Mouse (Mus musculus) brain, embryonic 18.5 days (tissue): ENCODE measurements around the gene Awat1.

Experiments
- DNase-seq: peaks from one replicate; pipeline ENCODE4 v3.0.0-alpha.2; 2012; ENCODE audit warnings: low read depth, low spot score

The Awat1 gene

DNA sequence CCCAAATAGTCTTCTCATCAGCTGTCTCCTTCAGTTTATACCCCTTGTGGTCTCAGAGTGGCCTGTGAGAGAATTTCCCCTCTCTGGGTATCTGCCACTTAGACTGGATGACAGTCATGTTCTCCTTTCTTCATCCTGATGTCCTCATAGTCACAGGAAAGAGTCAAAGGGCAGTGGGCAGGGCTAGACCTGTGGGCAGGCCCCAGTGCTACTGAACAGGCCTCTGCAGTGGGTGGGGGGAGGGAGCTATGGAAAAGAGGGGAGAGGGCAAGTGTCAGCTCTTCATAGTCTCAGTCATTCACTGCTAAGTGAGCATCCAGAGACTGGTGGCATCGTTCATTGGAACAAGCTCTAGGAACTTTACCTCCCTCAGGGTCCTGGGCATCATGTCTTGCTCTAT lies at the start of gene Awat1:
Gene Awat1 (plus strand): TSS at position 301 of the 400 bp plus-strand sequence.
- DNase-seq, result no peak

DNA sequence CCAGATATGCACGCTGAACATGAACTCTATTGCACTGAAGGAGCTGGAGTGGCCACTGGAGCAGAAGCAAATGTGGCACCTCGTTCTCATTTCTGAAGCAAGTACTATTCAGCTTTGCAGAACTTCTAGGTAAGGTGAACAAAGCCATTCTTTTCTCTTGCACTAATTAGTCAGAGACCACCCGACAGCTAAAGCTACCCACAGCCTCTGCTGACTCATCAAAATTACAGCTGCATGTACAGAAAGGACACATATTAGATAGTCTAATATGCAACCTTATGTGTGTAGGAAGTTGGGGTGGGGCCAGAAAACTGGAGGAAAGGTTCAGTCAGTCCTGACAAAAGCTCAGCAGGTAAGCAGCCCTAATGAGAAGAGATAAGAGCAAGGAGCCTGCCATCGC lies 47.6 kb upstream of the Awat1 start, which contains the start of gene Dgat2l6:
Gene Dgat2l6 (plus strand): TSS at position 368 of the 400 bp plus-strand sequence.
- no peak for DNase-seq

DNA sequence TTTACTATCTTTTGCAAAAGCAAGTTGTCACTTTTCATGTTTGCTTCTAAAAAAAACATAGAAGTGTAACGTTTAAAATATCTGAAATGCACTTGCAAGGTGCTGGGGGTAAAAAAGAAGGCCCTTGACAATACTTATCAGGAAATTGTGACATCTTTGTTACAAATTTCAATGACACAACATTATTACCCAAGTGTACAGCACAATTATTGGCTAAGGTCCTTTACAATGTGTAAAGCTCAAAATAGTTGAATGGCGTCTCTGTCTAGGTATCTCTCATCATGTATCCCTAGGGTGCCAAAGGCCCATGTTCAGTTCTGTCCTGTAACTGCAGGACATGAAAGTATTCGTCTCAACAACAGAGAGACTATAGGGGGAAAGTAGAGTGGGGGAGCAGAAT lies 16.0 kb upstream of the Awat1 start:
- no peak for DNase-seq

DNA sequence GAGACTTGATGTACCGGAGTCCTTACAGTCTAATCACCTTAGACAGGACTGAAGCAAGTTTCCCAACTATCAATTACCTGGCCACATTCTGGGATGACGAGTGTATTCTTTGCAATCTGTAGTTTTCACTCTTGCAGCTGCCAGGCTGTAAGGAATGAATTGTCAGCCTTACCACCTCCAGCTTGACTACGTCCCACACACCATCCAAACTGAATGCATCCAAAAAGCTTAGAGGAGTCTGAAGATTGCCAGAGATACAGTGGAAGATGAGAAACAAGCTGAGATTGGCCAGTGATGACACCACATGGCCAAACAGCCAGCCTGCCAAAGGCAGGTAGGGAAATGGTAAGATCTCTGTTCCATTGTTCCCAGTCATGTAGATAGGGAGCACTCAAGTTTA lies 6.4 kb upstream of the Awat1 start:
- DNase-seq, result no peak

DNA sequence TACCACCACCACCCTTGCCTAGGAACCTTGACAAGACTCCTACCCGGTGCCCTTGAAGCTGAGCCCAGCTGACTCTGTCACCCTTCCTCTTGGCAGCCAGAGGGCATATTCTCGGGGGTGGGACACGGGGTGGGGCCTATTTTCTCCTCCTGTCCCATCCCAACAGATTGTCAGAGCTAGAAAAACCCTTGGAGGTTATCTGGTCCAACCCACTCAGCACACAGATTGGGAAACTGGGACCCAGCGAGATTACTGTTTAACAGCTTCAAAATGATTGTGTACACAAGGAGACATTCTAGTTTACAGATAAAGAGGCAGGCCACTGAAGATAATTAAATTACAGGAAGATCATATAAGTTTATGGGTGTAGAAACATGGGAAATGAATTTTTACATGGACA lies 22.7 kb downstream of the Awat1 start, which contains the start of gene P2ry4:
Gene P2ry4 (minus strand): TSS at position 79 of the 400 bp plus-strand sequence.
- DNase-seq, result no peak

DNA sequence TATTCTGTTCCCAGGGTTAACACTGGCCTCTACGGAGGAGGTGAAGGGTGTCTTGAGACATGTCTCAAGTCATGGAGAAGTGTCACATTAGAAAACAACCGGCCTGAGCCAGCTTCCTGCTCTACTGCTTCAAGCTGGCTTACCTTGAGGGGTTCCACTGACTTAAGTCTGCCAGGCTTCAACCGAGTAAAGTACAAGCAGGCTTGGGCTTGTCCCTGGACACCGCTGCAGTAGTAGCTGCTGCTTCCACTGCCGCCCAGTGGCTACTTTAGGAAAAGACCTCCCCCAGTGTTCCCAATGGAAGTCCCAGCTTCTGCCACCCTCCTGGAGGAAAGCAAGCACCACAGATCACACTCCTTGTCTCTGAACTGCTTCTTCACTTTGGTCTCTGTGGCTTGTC lies 25.4 kb downstream of the Awat1 start:
- DNase-seq, result no peak

DNA sequence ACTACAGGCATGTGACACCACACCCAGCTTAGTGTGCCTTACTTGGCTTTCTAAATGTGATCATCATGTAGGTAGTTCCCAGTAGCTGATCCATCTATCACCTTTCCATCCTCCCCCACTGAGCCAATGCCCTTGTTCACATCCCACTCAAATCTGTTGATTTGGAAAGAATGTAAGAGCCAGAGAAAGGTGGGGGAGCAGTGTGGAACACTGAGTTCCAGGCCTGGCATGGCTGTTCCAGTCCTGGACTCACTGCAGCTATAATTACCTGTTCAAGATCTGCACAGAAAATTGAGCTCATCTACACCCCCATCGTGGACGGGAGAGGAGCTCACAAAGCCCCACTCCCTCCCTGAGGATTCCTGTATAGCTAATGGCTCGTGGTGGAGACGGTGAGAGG lies 27.7 kb downstream of the Awat1 start:
- no peak for DNase-seq

DNA sequence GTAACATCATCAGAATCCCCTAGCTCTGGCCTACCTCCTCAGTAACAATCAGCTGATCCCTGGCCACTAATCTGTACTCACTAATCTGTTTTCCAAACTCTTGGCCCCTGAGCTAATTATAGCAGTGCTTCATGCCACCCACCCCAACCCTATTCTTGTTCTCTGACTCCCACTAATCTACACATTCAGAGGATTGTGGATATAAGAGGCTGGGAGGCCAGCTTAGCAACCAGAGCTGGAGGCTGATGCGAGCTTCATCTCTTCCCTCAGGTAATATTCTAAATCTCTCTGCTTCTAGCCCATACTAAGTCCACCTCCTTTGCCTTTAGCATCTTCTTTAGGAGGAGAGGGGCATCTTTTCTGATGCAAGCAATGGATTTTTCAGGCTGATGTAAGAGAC lies 33.3 kb downstream of the Awat1 start, which contains the start of gene Arr3:
Gene Arr3 (plus strand): TSS at position 184 of the 400 bp plus-strand sequence.
- no peak for DNase-seq

DNA sequence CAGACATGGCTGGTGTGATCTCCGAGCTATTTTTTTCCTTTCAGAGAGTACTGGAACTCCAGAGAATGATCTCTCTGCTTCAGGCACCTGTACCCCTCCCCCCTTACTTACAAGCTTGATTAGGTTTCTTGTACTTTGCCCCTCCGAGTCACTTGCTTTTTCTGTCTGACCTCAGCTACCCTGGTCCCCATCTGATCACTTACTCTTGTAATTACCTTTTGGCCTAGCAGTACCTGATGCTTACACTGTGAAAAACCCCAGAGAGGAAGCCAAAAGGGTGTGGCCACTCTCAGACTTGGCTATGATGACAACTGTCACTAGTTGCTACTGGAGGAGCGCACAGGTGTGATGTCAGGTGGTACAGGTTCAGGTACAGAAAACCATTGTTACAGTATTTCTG lies 46.4 kb downstream of the Awat1 start:
- no peak for DNase-seq

DNA sequence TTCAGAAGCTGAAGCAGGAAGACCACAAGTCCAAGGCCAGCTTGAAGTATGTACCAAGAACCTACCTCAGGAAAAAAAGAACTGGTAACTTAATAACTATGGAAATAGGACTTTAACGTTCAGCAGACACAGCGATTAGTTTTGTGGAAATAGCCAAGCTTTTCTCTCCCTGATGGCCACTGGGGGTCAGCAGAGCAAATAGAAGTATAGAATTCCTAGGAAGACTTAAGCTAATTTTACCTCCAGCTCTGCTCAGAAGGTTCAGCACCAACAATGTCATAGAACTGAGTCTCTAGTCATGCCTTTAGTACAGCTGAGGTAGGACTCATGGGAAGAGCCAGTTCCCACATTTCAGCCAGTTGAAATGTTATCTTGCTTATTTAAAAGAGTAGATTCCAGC lies 49.3 kb downstream of the Awat1 start:
- no peak for DNase-seq

DNA sequence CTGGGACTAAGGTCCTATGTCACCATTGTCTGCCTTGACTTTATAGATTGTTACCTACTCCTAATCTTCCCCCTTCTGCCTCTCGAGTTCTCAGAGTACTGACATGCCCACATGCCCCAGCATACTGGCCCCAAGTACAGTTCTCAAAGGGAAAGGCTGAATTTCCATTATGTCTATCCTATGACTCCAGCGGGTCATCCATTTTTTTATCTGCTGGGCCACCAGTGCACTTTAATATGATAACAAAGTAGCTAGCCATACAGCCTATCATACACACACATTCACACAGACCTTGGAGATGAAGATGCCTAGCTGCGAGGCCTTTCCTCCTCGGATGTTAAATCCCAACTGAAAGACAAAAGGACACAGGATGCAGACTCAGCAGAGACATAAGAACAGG lies 52.2 kb downstream of the Awat1 start:
- no peak for DNase-seq

DNA sequence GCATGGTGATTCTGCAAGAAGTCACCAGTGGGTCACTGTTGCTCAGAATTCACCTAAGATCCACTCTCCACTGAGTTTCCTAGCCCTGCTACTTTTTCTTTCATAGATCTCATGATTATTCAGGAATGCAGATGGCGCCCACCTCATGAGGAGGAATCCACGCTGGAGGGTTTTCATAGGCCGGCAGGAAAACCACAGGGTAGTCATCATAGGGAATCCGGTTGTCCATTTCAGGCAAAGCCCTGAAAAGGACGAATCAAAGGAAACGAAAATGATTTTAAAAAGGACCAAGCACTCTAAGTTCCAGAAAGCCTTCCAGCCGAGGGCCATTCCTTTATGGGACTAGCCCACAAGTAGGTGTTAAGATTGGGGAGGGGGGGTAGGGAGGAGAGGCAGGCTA lies 53.1 kb downstream of the Awat1 start:
- DNase-seq, result no peak

DNA sequence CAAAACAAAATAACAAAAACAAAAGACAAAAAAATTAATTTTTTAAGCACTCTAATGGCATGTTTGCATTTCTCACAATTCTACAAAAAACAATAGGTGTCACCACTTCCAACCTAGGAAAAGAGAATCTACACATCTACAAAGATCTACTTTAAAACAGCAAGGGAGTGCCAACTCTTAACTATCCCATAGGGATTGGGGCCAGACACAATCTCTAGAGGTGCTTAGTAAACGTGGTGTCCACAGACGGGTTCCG lies 53.4 kb downstream of the Awat1 start, which contains the start of gene Kif4:
Gene Kif4 (plus strand): TSS at position 192 of the 256 bp plus-strand sequence.
- no peak for DNase-seq

DNA sequence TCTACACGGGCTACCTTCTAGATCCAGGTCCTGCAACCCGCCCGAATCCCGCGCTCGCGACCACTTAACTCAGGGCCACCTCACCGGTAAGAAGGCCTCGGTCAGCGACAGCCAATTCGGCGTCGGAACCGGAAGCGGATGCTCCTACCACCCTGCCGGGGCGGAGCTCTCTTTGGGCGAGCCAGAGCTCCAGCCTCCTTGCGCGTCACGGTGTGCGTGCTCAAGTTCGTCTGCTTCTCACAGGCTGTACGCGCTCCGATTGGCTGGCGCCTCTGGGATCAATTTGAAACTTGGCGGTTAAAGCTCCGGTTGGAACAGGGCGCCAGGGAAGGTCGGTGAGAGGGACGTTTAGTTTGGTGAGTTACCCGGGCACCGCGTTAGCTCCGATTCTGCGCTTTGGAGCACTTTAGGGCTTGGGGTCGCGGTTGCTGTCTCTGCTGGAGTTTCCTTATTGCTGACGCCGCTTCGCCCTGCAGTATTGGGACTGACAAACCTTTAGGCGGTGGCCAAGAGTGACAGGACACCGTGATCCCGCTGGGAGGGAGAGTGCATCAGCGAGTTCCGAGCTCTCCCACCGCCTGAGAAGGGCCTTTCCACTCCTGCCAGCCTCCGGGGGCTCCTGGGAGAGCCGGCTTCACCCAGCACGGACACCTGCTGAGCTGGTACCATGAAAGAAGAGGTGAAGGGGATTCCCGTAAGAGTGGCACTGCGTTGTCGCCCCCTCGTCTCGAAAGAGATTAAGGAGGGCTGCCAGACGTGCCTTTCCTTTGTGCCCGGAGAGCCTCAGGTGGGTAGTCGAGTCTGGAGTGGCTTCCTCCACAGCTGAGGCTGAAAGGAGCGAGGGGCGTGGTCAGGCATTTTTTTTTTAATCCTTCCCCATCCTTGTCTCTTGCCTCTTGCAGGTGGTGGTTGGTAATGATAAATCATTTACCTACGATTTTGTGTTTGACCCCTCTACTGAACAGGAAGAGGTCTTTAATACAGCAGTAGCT lies 54.0 kb downstream of the Awat1 start, which contains the start of gene Pdzd11:
Gene Pdzd11 (minus strand): TSS at position 767 of the 992 bp plus-strand sequence.
- DNase-seq, result peak; percentile 80
